Mouse (Mus musculus) layer of hippocampus, postnatal 10 days (tissue): Measurements from ENCODE around the gene Pgm2l1. TPM values are rescaled to one million over a fixed set of nuclear protein-coding genes. Genes with fewer than 3 reads are reported as not detected.

Source experiments
- DNase-seq, 2 experiments: peaks; one replicate each; pipeline ENCODE4 v3.0.0; 2021; ENCODE audit warnings: low spot score in 2 of 2
- total RNA-seq, 2 experiments: library from RNA; stranded (reverse); gene quantifications; 2 replicates each; pipeline ENCODE4 v1.2.3; 2021

Gene Pgm2l1
- total RNA-seq, 2 experiments from 2014 or later, result 355 to 388 TPM

DNA sequence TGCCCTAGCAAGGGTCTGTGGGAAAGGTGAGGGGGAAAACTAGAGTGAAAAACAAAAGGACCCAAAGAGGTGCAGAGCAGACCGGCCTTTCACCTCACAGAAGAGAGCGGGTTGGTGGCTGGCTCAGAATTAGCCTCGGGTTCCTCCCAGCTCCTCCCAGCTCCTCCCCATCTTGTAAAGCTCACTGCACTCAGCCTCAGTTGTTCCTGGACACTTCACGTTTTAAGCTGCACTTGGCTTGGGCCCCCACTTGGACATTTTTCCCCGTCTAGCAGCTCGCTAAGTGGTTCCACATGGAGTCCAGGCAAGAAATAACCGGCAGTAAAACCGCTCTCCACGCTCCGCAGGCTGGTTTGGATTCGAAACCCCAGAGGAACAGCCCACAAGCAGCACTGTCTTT, 61.4 kb downstream of the Pgm2l1 start:
- no peak for DNase-seq

GRCm38 (mm10) chr7:100293546-100293945, 66.4 kb downstream of the Pgm2l1 start:
- no peak for DNase-seq

- no peak for DNase-seq
These were observed 68.6 kb downstream of the Pgm2l1 start for GRCm38 (mm10) chr7:100295745-100296144.

- DNase-seq, result no peak
These were observed 69.5 kb downstream of the Pgm2l1 start for GRCm38 (mm10) chr7:100296699-100297098.

- no peak for DNase-seq
These were observed 71.8 kb downstream of the Pgm2l1 start for GRCm38 (mm10) chr7:100298861-100299510.

DNA sequence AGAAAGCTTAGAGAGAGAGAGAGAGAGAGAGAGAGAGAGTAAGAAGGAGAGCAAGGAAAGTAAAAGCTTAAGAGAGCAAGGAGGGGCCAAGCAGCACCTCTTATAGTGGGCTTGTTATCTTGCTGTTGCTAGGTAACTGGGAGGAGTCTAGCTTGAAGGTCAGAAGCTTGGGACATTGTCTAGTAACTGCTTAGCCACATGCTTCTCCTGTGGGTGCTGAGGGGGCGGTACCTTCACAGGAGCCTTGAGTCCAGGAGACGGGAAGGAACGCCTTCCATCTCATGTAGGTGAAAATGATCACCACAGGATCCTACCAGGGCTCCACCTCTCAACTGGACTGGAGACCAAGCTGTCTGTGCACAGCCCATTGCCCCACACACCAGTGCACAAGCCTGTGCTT, 74.2 kb downstream of the Pgm2l1 start:
- DNase-seq, result no peak

GRCm38 (mm10) chr7:100302316-100302715, 75.1 kb downstream of the Pgm2l1 start:
- peak; percentile 55 to 66 for DNase-seq

- DNase-seq, result no peak
These were observed 78.7 kb downstream of the Pgm2l1 start for GRCm38 (mm10) chr7:100305894-100306293.

GRCm38 (mm10) chr7:100307872-100308653, 80.9 kb downstream of the Pgm2l1 start:
- DNase-seq, result peak; percentile 50 to 63

DNA sequence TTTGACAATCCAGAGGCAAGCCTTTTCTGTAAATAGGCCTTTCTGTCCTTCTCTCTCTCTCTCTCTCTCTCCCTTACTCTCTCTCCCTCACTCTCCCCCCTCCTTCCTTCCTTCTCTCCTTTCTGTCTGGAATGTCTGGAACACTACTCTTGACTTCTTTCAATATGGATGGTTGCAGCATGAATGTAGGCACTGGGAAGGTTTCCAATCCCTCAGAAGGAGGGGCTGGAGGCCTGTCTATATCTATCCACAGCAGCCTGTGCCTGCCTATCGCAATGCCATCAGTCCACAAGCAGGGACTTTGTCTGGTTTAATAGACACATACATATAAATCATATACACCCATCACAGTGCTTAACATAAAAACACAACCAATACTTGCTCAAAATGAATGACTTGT, 82.0 kb downstream of the Pgm2l1 start:
- DNase-seq, result no peak

- DNase-seq, result no peak
These were observed 82.5 kb downstream of the Pgm2l1 start for GRCm38 (mm10) chr7:100309679-100310078.

- DNase-seq, result no peak
These were observed 83.1 kb downstream of the Pgm2l1 start for GRCm38 (mm10) chr7:100310290-100310689.

GRCm38 (mm10) chr7:100312716-100313115, 85.5 kb downstream of the Pgm2l1 start:
- DNase-seq, result no peak

GRCm38 (mm10) chr7:100316924-100317323, 89.7 kb downstream of the Pgm2l1 start:
- no peak for DNase-seq

GRCm38 (mm10) chr7:100317534-100317933, 90.3 kb downstream of the Pgm2l1 start:
- DNase-seq, result no peak

- DNase-seq, result no peak
These were observed 96.5 kb downstream of the Pgm2l1 start for GRCm38 (mm10) chr7:100323721-100324120.

DNA sequence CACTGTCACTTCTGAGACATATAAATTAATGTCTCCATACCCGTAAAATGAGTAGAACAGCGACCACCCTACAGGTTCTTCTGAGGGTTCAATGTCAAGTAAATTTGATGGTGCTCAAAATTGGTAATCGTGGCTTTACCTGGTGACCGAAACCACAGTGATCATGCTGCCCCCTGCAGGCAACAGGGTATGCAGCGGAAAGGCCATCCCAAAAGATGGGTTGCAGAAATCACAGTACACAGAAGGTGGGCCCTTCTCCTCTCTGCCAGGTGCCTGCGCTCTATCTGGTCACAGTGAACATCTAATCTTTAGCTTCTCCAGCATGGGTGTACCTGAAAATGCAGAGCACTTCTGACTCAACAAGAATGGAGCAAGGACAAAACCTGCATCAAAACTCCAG, 98.3 kb downstream of the Pgm2l1 start:
- peak; percentile 75 to 77 for DNase-seq

GRCm38 (mm10) chr7:100327514-100327913, 100.3 kb downstream of the Pgm2l1 start:
- DNase-seq, result no peak

Other genes starting within 250 kb of the Pgm2l1 start
- 10 to 100 TPM; 19.6 to 25.6 TPM for gene Rnf169, start 246.9 kb upstream of the Pgm2l1 start, total RNA-seq
- under 1 TPM; 0.21 to 0.22 TPM for gene Chrdl2, start 221.2 kb upstream of the Pgm2l1 start, total RNA-seq
- 10 to 100 TPM; 28.9 to 30.0 TPM for gene Pold3, start 105.8 kb upstream of the Pgm2l1 start, total RNA-seq
- gene Lipt2, start 68.1 kb upstream of the Pgm2l1 start, total RNA-seq, result 1 to 10 TPM; 4.5 to 4.7 TPM
- not detected for gene Kcne3, start 50.9 kb upstream of the Pgm2l1 start, total RNA-seq
- 10 to 100 TPM in 1 of 2 experiments, 1 to 10 TPM in 1; 9.2 to 11.4 TPM for gene P4ha3, start 58.1 kb downstream of the Pgm2l1 start, total RNA-seq
- gene C2cd3, start 144.8 kb downstream of the Pgm2l1 start, total RNA-seq, result 10 to 100 TPM; 15.2 to 18.5 TPM
- gene Ppme1, start 144.9 kb downstream of the Pgm2l1 start, total RNA-seq, result 100 to 1,000 TPM; 120 to 123 TPM
- 1 to 10 TPM in 1 of 2 experiments, under 1 TPM in 1; 0.65 to 1.3 TPM for gene Ucp3, start 245.6 kb downstream of the Pgm2l1 start, total RNA-seq